Mouse (Mus musculus): ENCODE results near the gene Bag6.
"Not testable (repeated sequence)": the region's sequence is repeated elsewhere in the genome, so short reads cannot be mapped to it uniquely, and the experiment has no call there.

The Bag6 gene

DNA sequence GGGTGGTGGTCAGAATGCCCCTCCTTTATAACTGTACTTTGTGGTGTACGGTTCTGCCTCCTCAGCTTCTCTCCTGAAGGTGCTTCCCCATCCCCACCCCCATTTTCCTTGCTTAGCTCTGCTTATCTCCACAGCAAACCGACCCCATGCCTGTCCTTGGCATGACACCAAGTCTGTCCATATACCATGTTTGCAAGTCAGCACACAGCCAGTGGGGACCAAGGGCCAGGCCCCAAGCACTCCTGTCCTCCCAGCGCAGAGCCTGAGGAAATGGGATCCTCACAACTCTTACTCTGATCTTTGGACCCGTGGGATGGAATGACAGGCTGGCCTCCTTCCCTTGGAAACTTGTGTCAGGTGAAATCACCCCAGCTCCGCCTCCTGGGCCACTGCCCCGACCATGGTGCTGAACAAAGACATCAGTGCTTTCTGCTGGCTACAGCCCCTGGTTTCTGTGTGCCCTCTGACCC lies 31.7 kb upstream of the Bag6 start:
- H3K27me3 ChIP-seq (ENCODE audit: control insufficient read depth, insufficient read depth, low read length, poor library complexity, severe bottlenecking), result no peaks in the 10 kb centered on the region
- peaks cover 7% of the 10 kb centered on the region for H3K36me3 ChIP-seq (ENCODE audit: control insufficient read depth, insufficient read depth, low read length, poor library complexity, severe bottlenecking)
- no peak for DNase-seq (ENCODE audit: low read depth, low spot score)

DNA sequence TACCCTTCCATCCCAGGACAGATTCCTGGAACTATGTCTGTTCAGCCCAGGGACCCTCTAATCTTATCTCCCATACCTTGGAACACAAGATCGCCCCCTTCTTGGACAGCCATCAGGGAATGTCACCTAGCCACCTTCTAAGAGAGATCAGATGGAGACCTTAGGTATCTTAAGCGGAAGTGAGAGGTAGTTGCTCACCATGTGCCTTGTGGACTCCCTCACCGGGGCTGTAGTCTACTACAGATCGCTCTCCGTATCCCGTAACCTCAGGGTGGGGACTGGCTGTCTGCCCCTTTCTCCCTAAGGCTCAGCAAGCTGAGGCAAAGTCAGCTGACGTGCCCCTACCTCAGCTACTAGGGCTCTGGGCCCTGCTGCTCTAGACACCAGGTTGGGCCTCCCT lies 30.9 kb upstream of the Bag6 start:
- no peak for DNase-seq (ENCODE audit: low read depth, low spot score)
- no peaks in the 10 kb centered on the region for H3K27me3 ChIP-seq (ENCODE audit: control insufficient read depth, insufficient read depth, low read length, poor library complexity, severe bottlenecking)
- peaks cover 4% of the 10 kb centered on the region for H3K36me3 ChIP-seq (ENCODE audit: control insufficient read depth, insufficient read depth, low read length, poor library complexity, severe bottlenecking)

- H3K27me3 ChIP-seq (ENCODE audit: control insufficient read depth, insufficient read depth, low read length, poor library complexity, severe bottlenecking), result no peaks in the 10 kb centered on the region
- no peak for DNase-seq (ENCODE audit: low read depth, low spot score)
- peaks cover 4% of the 10 kb centered on the region for H3K36me3 ChIP-seq (ENCODE audit: control insufficient read depth, insufficient read depth, low read length, poor library complexity, severe bottlenecking)
Observed at GRCm38 (mm10) chr17:35104754-35105153, 30.2 kb upstream of the Bag6 start.

- no peaks in the 10 kb centered on the region for H3K27me3 ChIP-seq (ENCODE audit: control insufficient read depth, insufficient read depth, low read length, poor library complexity, severe bottlenecking)
- peak; percentile 61 for DNase-seq (ENCODE audit: low read depth, low spot score)
- peaks cover 4% of the 10 kb centered on the region for H3K36me3 ChIP-seq (ENCODE audit: control insufficient read depth, insufficient read depth, low read length, poor library complexity, severe bottlenecking)
Observed at GRCm38 (mm10) chr17:35105740-35106389, 29.1 kb upstream of the Bag6 start.

DNA sequence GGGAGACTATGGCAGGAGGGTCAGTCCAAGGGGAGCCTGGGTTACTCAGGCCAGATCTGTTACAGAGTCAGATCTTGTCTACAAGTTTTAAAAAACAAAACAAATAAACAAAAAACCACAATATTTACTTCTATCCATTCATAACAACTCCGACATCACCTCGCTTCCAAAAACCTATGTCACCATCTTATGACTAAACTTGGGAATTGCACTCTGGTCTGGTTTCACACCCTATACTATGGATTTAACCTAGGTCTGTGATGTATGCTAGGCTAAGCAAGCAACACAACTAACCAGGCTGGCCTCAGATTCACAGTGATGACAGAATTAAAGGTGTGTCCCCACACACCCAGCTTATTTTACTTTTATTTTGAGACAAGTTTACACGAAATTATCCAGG lies 28.5 kb upstream of the Bag6 start:
- no peaks in the 10 kb centered on the region for H3K27me3 ChIP-seq (ENCODE audit: control insufficient read depth, insufficient read depth, low read length, poor library complexity, severe bottlenecking)
- DNase-seq (ENCODE audit: low read depth, low spot score), result no peak

DNA sequence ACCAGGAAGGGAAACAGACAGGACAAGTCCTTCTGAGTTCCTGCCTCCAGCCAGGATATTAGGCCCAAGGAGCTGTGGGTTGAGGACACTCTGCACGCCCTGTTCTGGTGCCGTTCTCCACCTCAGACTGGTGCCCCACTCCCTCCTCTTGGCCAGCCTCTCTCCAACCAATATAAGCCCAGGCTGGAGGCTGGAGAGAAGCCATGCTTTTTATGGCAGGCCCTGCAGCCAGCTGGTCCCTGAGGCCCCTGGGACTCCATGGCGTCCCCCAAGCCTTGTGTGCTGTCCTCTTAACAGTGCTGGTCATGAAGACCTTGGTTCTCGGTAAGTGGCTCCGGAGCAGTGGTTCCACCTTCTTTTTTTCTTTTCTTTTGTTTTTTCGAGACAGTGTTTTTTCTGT lies 26.9 kb upstream of the Bag6 start, which contains the start of gene Ly6g5c:
Ly6g5c (plus strand) TSS at position 183 of the 400 bp plus-strand sequence.
- Histone ChIP-seq H3K27me3 (ENCODE audit: control insufficient read depth, insufficient read depth, low read length, poor library complexity, severe bottlenecking) (no peaks in the 10 kb centered on the region), H3K36me3 (ENCODE audit: control insufficient read depth, insufficient read depth, low read length, poor library complexity, severe bottlenecking) (no peaks in the 10 kb centered on the region; the same call in 1 of the 2 replicates)
- no peak for DNase-seq (ENCODE audit: low read depth, low spot score)

More for the DNA sequence above, 28.5 kb upstream of the Bag6 start:
- H3K36me3 ChIP-seq (ENCODE audit: control insufficient read depth, insufficient read depth, low read length, poor library complexity, severe bottlenecking), result peaks cover 4% of the 10 kb centered on the region

DNA sequence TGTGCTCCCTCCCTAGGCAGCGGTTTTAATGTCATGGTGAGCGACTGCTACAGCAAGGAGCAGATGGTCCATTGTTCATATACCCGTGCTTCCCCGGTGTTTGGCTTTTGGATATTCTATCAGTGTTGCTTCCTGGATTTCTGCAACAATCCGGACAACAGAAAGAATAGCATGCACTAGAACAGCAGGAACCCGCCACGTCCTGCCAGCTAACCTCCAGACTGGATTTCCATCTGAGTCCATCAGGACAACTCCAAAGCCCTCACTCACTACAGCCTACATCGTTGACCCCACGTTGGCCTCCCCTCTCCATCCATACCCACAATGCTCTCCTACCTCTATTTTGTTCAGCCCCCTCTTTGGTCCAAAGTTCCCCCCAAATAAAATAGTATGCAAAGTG lies 23.2 kb upstream of the Bag6 start:
- no peaks in the 10 kb centered on the region for H3K27me3 ChIP-seq (ENCODE audit: control insufficient read depth, insufficient read depth, low read length, poor library complexity, severe bottlenecking)

GRCm38 (mm10) chr17:35115046-35116019 lies 19.6 kb upstream of the Bag6 start, which contains the start of gene Ly6g5b:
Ly6g5b (minus strand) TSS chr17:35115428.
- no peaks in the 10 kb centered on the region for H3K27me3 ChIP-seq (ENCODE audit: control insufficient read depth, insufficient read depth, low read length, poor library complexity, severe bottlenecking)
- H3K36me3 ChIP-seq (ENCODE audit: control insufficient read depth, insufficient read depth, low read length, poor library complexity, severe bottlenecking), result peaks cover 2% of the 10 kb centered on the region; the same call in 1 of the 2 replicates
- DNase-seq (ENCODE audit: low read depth, low spot score), result peak; percentile 62

More for the DNA sequence above, 23.2 kb upstream of the Bag6 start:
- H3K36me3 ChIP-seq (ENCODE audit: control insufficient read depth, insufficient read depth, low read length, poor library complexity, severe bottlenecking), result no peaks in the 10 kb centered on the region; the same call in 1 of the 2 replicates
- DNase-seq (ENCODE audit: low read depth, low spot score), result no peak

- no peaks in the 10 kb centered on the region; the same call in 1 of the 2 replicates for H3K27me3 ChIP-seq (ENCODE audit: control insufficient read depth, insufficient read depth, low read length, poor library complexity, severe bottlenecking)
Observed at GRCm38 (mm10) chr17:35120745-35121142, 14.2 kb upstream of the Bag6 start.

GRCm38 (mm10) chr17:35121143-35121799 lies 13.7 kb upstream of the Bag6 start, which contains the start of gene Gpank1:
Gpank1 (plus strand) TSS chr17:35121455.
- Histone ChIP-seq H3K36me3 (ENCODE audit: control insufficient read depth, insufficient read depth, low read length, poor library complexity, severe bottlenecking) (peaks cover 10% of the 10 kb centered on the region; the same call in 1 of the 2 replicates), H3K27me3 (ENCODE audit: control insufficient read depth, insufficient read depth, low read length, poor library complexity, severe bottlenecking) (no peaks in the 10 kb centered on the region; the same call in 1 of the 2 replicates)
- peak; percentile 98 for DNase-seq (ENCODE audit: low read depth, low spot score)

More at GRCm38 (mm10) chr17:35120745-35121142, 14.2 kb upstream of the Bag6 start:
- peaks cover 10% of the 10 kb centered on the region; the same call in 1 of the 2 replicates for H3K36me3 ChIP-seq (ENCODE audit: control insufficient read depth, insufficient read depth, low read length, poor library complexity, severe bottlenecking)
- DNase-seq (ENCODE audit: low read depth, low spot score), result no peak

- Histone ChIP-seq H3K27me3 (ENCODE audit: control insufficient read depth, insufficient read depth, low read length, poor library complexity, severe bottlenecking) (no peaks in the 10 kb centered on the region; the same call in 1 of the 2 replicates), H3K36me3 (ENCODE audit: control insufficient read depth, insufficient read depth, low read length, poor library complexity, severe bottlenecking) (peaks cover 10% of the 10 kb centered on the region; the same call in 1 of the 2 replicates)
- DNase-seq (ENCODE audit: low read depth, low spot score), result peak; percentile 65
Observed at GRCm38 (mm10) chr17:35121871-35122303, 13.1 kb upstream of the Bag6 start, which contains the start of gene Csnk2b. Csnk2b (minus strand) TSS chr17:35122053.

- DNase-seq (ENCODE audit: low read depth, low spot score); H3K36me3 ChIP-seq (ENCODE audit: control insufficient read depth, insufficient read depth, low read length, poor library complexity, severe bottlenecking): not testable (repeated sequence)
Observed at GRCm38 (mm10) chr17:35123287-35123686, 11.7 kb upstream of the Bag6 start.

DNA sequence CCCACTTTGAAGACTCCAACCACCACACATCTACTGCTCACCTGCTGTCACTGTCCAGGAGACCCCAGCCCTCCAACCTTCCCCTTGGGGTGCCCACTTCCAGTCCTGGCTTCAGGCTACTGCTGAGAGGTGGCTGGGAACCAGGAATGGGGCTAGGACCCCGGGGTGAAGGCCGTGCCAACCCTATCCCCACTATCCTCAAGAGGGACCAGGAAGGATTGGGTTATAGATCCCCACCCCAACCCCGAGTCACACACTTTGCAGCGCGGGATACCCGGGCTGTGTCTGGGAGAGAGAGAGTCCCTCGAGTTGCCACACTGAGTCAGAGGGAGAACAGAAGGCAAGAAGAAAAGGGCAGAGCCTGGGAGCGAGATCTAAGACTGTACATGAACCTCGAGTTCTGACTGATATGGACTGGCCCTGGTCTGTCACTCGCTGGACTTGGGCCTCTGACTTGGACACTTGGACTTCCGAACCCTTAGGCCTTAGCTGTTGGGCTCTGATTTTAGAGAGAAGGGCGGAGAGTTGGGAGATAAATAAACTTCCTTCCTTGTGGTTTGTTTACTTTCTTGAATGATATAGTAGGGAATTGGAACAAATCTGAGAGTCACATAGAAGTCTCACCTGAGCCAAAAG lies 10.6 kb upstream of the Bag6 start:
- not testable (repeated sequence) for H3K36me3 ChIP-seq (ENCODE audit: control insufficient read depth, insufficient read depth, low read length, poor library complexity, severe bottlenecking); DNase-seq (ENCODE audit: low read depth, low spot score); H3K27me3 ChIP-seq (ENCODE audit: control insufficient read depth, insufficient read depth, low read length, poor library complexity, severe bottlenecking)

More at GRCm38 (mm10) chr17:35123287-35123686, 11.7 kb upstream of the Bag6 start:
- not testable (repeated sequence) for H3K27me3 ChIP-seq (ENCODE audit: control insufficient read depth, insufficient read depth, low read length, poor library complexity, severe bottlenecking)

All from splenic B cell, adult 2 months (primary cell).